Mouse (Mus musculus): ENCODE results near the gene Tusc2. TPM values are rescaled to one million over a fixed set of nuclear protein-coding genes. Genes with fewer than 3 reads are reported as not detected.

The Tusc2 gene
- polyA plus RNA-seq, 1 experiment from 2014 or later, result 93.0 TPM

- peaks cover 27% of the 10 kb centered on the region for H3K4me1 ChIP-seq (ENCODE audit: control insufficient read depth, insufficient read depth, low read length)
- ATAC-seq (ENCODE audit: insufficient read depth, low FRiP score, low TSS enrichment) (no peak), DNase-seq (ENCODE audit: low spot score) (no peak)
- peaks cover 30% of the 10 kb centered on the region for H3K27me3 ChIP-seq (ENCODE audit: control insufficient read depth, insufficient read depth, low read length)
- H3K9ac ChIP-seq (ENCODE audit: low read length), result no peak overlapping the region
- no peak overlapping the region for H3K4me2 ChIP-seq (ENCODE audit: low read depth)
- H3K9me3 ChIP-seq (ENCODE audit: control insufficient read depth, low read length), result no peaks in the 10 kb centered on the region
- no peak overlapping the region for H3K4me3 ChIP-seq (ENCODE audit: low read depth, low read length)
- 91% methylated on average over 20 of the region's 20 CpGs for WGBS
- no peak overlapping the region for H3K27ac ChIP-seq (ENCODE audit: low read depth, low read length)
- peaks cover 2% of the 10 kb centered on the region; the same call in 1 of the 2 replicates for H3K36me3 ChIP-seq (ENCODE audit: control insufficient read depth, insufficient read depth, low read length)
These were observed 13.6 kb upstream of the Tusc2 start for GRCm38 (mm10) chr9:107549297-107550074.

- no peak for DNase-seq (ENCODE audit: low spot score)
- Histone ChIP-seq H3K4me2 (ENCODE audit: low read depth) (peak overlapping the region; percentile 70), H3K9ac (ENCODE audit: low read length) (0 out of 2 replicates have a peak overlapping the region, but pooled peaks have one; percentile 1), H3K36me3 (ENCODE audit: control insufficient read depth, insufficient read depth, low read length) (no peaks in the 10 kb centered on the region), H3K4me3 (ENCODE audit: low read depth, low read length) (peak overlapping the region; percentile 40; the same call in 1 of the 2 replicates), H3K4me1 (ENCODE audit: control insufficient read depth, insufficient read depth, low read length) (peaks cover 32% of the 10 kb centered on the region), H3K27me3 (ENCODE audit: control insufficient read depth, insufficient read depth, low read length) (peaks cover 30% of the 10 kb centered on the region), H3K27ac (ENCODE audit: low read depth, low read length) (no peak overlapping the region), H3K9me3 (ENCODE audit: control insufficient read depth, low read length) (no peaks in the 10 kb centered on the region)
- ATAC-seq (ENCODE audit: insufficient read depth, low FRiP score, low TSS enrichment), result no peak
- 22% methylated on average over 23 of the region's 23 CpGs for WGBS
These were observed 12.5 kb upstream of the Tusc2 start for GRCm38 (mm10) chr9:107550491-107551116.

- Histone ChIP-seq H3K4me3 (ENCODE audit: low read depth, low read length) (peak within 1 kb of the TSS; percentile 40), H3K4me2 (ENCODE audit: low read depth) (peak within 1 kb of the TSS; percentile 70), H3K36me3 (ENCODE audit: control insufficient read depth, insufficient read depth, low read length) (no peaks in the 10 kb centered on the region), H3K4me1 (ENCODE audit: control insufficient read depth, insufficient read depth, low read length) (peaks cover 39% of the 10 kb centered on the region), H3K9me3 (ENCODE audit: control insufficient read depth, low read length) (no peaks in the 10 kb centered on the region), H3K9ac (ENCODE audit: low read length) (peak within 1 kb of the TSS; percentile 52), H3K27me3 (ENCODE audit: control insufficient read depth, insufficient read depth, low read length) (peaks cover 30% of the 10 kb centered on the region), H3K27ac (ENCODE audit: low read depth, low read length) (peak within 1 kb of the TSS; percentile 15; the same call in 1 of the 2 replicates)
- 1% methylated on average over 53 of the region's 63 CpGs for WGBS
- ATAC-seq (ENCODE audit: insufficient read depth, low FRiP score, low TSS enrichment), result no peak
- DNase-seq (ENCODE audit: low spot score), result peak; percentile 67
These were observed 11.8 kb upstream of the Tusc2 start, which contains the start of gene Rassf1 for GRCm38 (mm10) chr9:107551117-107551889. Gene Rassf1 (plus strand): TSS chr9:107551555.

GRCm38 (mm10) chr9:107551890-107552355, 11.1 kb upstream of the Tusc2 start:
- 10% methylated on average over 8 of the region's 8 CpGs for WGBS
- peak overlapping the region; percentile 52 for H3K9ac ChIP-seq (ENCODE audit: low read length)
- no peaks in the 10 kb centered on the region for H3K36me3 ChIP-seq (ENCODE audit: control insufficient read depth, insufficient read depth, low read length)
- peaks cover 30% of the 10 kb centered on the region for H3K27me3 ChIP-seq (ENCODE audit: control insufficient read depth, insufficient read depth, low read length)
- H3K9me3 ChIP-seq (ENCODE audit: control insufficient read depth, low read length), result no peaks in the 10 kb centered on the region
- ATAC-seq (ENCODE audit: insufficient read depth, low FRiP score, low TSS enrichment) (no peak), DNase-seq (ENCODE audit: low spot score) (no peak)
- H3K4me3 ChIP-seq (ENCODE audit: low read depth, low read length), result peak overlapping the region; percentile 40
- H3K27ac ChIP-seq (ENCODE audit: low read depth, low read length), result peak overlapping the region; percentile 15; the same call in 1 of the 2 replicates
- H3K4me1 ChIP-seq (ENCODE audit: control insufficient read depth, insufficient read depth, low read length), result peaks cover 37% of the 10 kb centered on the region
- H3K4me2 ChIP-seq (ENCODE audit: low read depth), result peak overlapping the region; percentile 70

GRCm38 (mm10) chr9:107552690-107553393, 10.2 kb upstream of the Tusc2 start:
- no peak overlapping the region for H3K4me3 ChIP-seq (ENCODE audit: low read depth, low read length)
- H3K4me1 ChIP-seq (ENCODE audit: control insufficient read depth, insufficient read depth, low read length), result peaks cover 31% of the 10 kb centered on the region
- H3K9me3 ChIP-seq (ENCODE audit: control insufficient read depth, low read length), result no peaks in the 10 kb centered on the region
- DNase-seq (ENCODE audit: low spot score), result no peak
- H3K27me3 ChIP-seq (ENCODE audit: control insufficient read depth, insufficient read depth, low read length), result peaks cover 30% of the 10 kb centered on the region
- H3K4me2 ChIP-seq (ENCODE audit: low read depth), result no peak overlapping the region; the same call in 1 of the 2 replicates
- no peak overlapping the region for H3K9ac ChIP-seq (ENCODE audit: low read length)
- ATAC-seq (ENCODE audit: insufficient read depth, low FRiP score, low TSS enrichment), result no peak
- H3K27ac ChIP-seq (ENCODE audit: low read depth, low read length), result no peak overlapping the region
- 77% methylated on average over 5 of the region's 5 CpGs for WGBS
- H3K36me3 ChIP-seq (ENCODE audit: control insufficient read depth, insufficient read depth, low read length), result peaks cover 5% of the 10 kb centered on the region

- Histone ChIP-seq H3K4me2 (ENCODE audit: low read depth) (peak overlapping the region; percentile 92), H3K9me3 (ENCODE audit: control insufficient read depth, low read length) (no peaks in the 10 kb centered on the region), H3K27me3 (ENCODE audit: control insufficient read depth, insufficient read depth, low read length) (peaks cover 30% of the 10 kb centered on the region), H3K4me1 (ENCODE audit: control insufficient read depth, insufficient read depth, low read length) (peaks cover 31% of the 10 kb centered on the region), H3K27ac (ENCODE audit: low read depth, low read length) (peak overlapping the region; percentile 77), H3K4me3 (ENCODE audit: low read depth, low read length) (peak overlapping the region; percentile 80), H3K9ac (ENCODE audit: low read length) (peak overlapping the region; percentile 62), H3K36me3 (ENCODE audit: control insufficient read depth, insufficient read depth, low read length) (peaks cover 9% of the 10 kb centered on the region)
- no peak for DNase-seq (ENCODE audit: low spot score)
- ATAC-seq (ENCODE audit: insufficient read depth, low FRiP score, low TSS enrichment), result peak; percentile 69
- WGBS, result 4% methylated on average over 36 of the region's 37 CpGs
These were observed 9.3 kb upstream of the Tusc2 start for GRCm38 (mm10) chr9:107553541-107554318.

GRCm38 (mm10) chr9:107554319-107554825, 8.7 kb upstream of the Tusc2 start:
- Histone ChIP-seq H3K27ac (ENCODE audit: low read depth, low read length) (peak overlapping the region; percentile 88), H3K9ac (ENCODE audit: low read length) (peak overlapping the region; percentile 82), H3K4me1 (ENCODE audit: control insufficient read depth, insufficient read depth, low read length) (peaks cover 31% of the 10 kb centered on the region), H3K4me3 (ENCODE audit: low read depth, low read length) (peak overlapping the region; percentile 80), H3K36me3 (ENCODE audit: control insufficient read depth, insufficient read depth, low read length) (peaks cover 13% of the 10 kb centered on the region), H3K27me3 (ENCODE audit: control insufficient read depth, insufficient read depth, low read length) (peaks cover 30% of the 10 kb centered on the region), H3K4me2 (ENCODE audit: low read depth) (peak overlapping the region; percentile 92), H3K9me3 (ENCODE audit: control insufficient read depth, low read length) (no peaks in the 10 kb centered on the region)
- DNase-seq (ENCODE audit: low spot score) (peak; percentile 100), ATAC-seq (ENCODE audit: insufficient read depth, low FRiP score, low TSS enrichment) (peak; percentile 89)
- under 1% methylated on average over 53 of the region's 53 CpGs for WGBS

Data from neural tube, embryonic 11.5 days (tissue).